Mouse (Mus musculus) erythroblast, adult 5-6 weeks (primary cell): Measurements from ENCODE around the gene Slc7a1. TPM values are rescaled to one million over a fixed set of nuclear protein-coding genes. Genes with fewer than 3 reads are reported as not detected.
"Not testable (repeated sequence)": the region's sequence is repeated elsewhere in the genome, so short reads cannot be mapped to it uniquely, and the experiment has no call there.

Source experiments
- ATAC-seq: replicated peaks from 2 replicates; pipeline ENCODE4 v1.8.0; 2016; ENCODE audit warnings: moderate number of reproducible peaks, mild to moderate bottlenecking, moderate TSS enrichment, inconsistent platforms; ENCODE audit not compliant: poor library complexity, low FRiP score, severe bottlenecking
- total RNA-seq, 2 experiments: library from RNA; stranded (forward) in 1 of 2; stranded (reverse) in 1 of 2; fragments of 150-400 nt in 1 of 2; fragments of 200-764, 138-1000 nt in 1 of 2; gene quantifications; 2 replicates each; pipeline versions ENCODE4 v1.2.3 to v1.2.4; 2015 to 2017; ENCODE audit warnings: low replicate concordance in 2 of 2

Gene Slc7a1
- total RNA-seq, 2 experiments from 2014 or later = 12.1 to 17.8 TPM

DNA sequence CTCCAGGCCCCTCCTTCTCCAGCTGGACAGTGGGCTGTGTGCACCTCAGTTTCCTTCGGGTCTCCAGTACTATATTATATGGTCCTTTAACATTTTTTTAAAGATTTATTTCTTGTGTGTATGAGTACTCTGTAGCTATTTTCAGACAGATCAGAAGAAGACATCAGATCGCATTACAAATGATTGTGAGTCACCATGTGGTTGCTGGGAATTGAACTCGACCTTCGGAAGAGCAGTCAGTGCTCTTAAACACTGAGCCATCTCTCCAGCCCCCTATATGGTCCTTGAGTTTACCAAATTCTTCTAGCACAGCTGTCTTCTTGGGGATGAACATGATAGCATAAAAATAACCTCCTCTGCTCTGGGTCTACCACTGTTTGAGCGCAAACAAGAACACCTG lies 60.6 kb downstream of the Slc7a1 start:
- ATAC-seq = no peak

DNA sequence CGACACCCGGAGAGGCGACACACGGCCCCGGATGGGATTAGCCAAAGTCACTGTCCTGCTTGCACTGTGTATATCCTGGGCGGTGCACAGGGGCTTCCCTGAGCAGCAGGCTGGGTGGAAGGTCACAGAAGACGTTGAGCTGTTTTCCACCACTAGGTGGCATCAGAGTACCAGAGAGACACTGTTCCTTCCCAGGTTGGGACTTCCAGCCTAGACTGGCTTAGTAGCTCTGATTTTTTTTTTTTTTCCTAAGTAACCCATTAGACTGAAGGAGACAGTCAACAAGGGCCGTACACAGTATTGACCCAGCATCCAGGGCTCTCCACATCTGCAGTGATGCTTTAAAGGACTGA lies 67.1 kb downstream of the Slc7a1 start:
- ATAC-seq = peak; percentile 74

DNA sequence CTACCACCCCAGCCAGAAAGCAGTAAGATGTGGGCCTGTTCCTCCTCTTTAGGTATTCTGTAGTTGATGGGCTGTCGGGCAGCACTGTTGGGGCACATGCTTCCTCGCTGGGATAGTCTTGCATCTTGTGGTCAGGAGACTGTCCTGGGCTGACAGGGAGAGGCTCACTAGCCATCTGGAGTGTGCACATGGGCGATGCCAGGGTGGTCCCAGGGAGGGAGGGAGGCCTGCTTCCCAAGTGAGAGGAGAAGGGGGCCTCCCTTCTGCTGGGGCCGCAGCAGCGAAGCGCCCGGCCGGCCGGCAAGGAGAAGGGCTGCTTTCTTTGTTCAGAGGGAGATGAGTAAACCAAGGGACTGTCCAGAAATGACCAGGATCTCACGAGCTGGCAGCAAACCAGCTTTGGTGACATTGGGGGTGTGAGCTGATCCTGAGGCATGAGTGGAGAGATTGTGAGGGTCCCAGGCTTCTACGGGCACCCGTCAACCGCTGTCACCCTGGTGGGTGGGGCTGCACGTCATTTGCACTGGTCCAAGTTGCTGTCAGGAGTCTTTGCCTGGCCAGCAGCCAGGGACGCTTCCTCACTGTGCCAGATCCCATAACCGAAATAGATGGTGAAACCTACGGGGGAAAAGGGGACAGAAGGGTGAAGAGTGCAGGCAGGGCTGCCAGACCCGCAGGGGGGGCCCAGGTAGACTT lies 67.6 kb downstream of the Slc7a1 start:
- 0 out of 2 replicates have a peak, but pooled peaks have one; percentile 18 for ATAC-seq

DNA sequence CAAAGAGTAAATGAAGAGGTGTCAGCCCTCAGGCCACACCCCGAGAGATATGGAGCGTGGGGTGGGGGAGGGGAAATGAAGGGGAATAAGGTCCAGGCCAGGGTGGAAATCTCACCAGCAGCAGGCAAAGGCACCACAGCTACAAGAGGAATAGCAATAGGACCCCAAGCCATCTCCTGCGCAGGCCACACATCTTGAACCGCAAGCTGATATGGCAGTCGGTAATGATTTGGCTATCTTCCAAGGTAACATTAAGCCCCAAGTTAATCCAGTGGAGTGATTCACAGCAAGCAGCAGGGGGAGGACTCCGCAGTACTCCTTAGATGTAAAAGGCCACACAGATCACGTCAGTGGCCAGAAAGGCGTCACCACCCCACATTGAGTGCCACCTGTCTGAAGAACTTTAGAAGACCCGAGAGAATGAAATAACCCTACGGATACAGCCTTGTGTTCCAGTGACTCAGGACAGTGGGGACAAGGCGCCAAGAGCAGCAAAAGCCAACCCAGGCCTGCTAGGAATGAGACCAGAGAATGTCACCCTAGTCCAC lies 68.4 kb downstream of the Slc7a1 start:
- ATAC-seq = no peak

DNA sequence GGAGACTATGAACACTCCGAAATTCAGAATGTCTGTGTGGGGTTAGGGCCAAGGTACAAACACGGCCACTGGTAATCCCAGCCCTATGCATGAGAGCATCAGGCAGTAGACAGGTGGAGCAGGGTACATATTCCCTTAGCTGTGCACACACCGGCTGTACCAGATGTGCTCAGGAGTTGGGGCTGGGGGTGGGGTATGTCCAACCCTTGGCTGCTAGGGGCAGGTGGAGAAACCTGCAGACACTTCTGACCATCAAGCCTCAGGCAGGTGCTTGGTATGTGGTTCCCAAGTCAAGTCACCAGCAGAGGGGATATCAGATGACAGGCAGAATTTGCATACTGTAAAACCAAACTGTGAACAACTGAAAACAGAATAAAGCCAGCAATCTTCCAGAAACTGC lies 70.7 kb downstream of the Slc7a1 start:
- ATAC-seq = no peak

DNA sequence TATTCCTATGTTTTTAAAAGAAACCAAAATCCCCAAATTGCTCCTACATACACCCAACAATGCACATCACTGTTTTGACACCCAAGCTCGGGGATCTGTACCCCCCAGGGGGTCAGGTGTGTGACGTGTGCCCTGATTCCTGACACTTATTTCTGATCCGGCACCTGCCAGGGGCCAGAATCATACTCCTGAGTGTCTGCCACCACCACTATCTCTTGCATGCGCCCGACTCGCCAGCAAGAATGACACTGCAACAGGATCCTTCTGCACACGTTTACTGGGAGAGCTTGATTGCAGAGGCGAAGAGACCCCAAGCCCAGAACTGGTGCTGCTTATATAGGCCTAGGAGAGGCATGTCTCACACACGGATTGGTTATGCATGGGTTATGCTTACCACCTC lies 73.4 kb downstream of the Slc7a1 start:
- not testable (repeated sequence) for ATAC-seq

DNA sequence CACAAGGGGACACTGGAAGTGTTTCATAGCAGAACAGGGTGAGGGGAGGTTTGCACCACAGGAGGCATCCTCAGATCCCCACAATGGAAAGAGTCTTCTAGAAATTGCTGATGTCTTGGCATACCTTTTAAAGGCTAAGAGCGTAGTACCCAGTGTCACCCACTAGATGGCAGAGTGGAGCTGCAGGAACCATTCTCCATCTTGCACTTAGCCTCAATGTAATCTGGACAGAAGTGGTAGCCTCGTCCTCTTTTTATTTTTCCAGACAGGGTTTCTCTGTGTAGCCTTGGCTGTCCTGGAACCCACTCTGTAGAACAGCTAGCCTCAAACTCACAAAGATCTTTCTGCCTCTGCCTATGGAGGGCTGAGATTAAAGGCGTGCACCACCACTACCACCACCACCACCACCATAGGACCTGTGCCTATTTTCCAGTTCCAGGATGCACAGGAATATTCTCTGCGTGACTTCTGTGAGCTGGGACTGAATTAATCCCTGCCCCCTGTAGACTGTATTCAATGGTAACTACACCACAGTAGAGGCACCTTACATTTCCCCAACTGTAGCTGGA lies 74.3 kb downstream of the Slc7a1 start:
- ATAC-seq = peak; percentile 85

DNA sequence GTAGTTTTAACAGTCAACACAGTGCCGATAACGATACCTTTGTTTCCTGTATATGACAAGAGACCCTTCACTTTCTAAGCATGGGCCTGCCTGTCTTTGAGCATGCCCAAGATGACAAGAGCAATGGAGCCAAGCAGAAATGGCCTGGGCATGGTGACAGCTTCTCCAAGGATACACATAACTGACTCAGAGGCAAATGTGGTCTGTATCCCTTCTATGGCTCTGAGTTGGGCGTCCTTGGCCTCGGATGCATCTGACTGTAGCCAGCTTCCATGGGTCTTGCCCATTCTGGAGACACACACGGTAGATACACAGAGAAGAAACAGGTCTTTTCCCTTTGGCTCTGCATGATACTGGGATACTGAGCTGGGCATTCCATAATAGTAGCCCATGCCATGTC lies 84.8 kb downstream of the Slc7a1 start:
- ATAC-seq = no peak

DNA sequence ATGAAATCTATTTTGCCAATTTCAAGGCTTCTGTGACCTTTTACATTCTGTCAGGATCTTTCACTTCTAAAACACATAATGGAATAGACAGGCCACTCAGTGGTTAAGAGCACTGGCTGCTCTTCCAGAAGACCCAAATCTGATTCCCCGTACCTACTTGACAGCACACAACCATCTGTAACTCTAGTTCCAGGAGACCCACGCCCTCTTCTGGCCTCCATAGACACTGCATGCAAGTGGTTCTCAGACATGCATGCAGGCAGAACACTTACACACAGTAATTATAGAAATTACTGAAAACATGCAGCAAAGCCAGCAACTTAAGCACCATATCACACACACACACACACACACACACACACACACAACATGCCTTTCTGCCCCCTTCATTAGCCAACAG lies 87.3 kb downstream of the Slc7a1 start:
- ATAC-seq = no peak

DNA sequence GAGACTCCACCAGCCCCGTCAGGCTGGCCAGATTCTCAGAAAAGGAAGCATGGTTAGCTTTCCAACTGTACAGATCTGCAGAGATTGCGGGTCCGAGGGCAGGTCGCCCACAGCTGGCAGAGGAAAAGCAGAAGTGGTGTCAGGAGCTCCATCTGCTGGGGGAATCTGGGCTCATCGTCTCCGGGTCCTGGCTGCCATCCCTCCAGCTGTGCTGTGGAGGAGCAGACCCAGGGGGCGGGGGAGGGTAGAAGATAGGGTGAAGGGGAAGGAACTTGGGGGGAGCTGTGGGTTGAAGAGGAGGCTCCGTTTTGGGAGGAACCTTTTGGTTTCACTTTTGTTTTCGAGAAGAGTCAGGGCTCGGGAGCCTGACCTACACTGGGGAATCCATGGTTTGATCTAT lies 88.9 kb downstream of the Slc7a1 start:
- no peak; the same call in 1 of the 2 replicates for ATAC-seq

DNA sequence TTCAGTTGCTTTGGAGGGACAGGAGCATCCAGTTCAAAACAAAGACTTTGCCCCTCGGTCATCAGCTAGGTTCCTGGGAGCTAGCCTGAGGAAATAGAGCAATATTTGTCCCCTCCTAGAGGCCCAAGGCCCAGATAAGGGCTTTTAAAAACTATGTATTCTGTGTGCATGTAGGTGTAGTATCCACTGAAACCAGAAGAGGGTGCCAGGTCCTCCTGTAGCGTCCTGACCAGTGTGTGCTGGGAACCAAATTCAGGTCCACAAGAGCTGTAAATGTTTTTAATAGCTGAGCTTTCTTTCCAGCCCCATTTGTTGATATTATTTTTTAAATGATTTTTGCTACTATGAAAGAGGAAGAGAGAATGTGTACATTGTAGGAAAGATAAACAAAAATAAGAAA lies 95.6 kb downstream of the Slc7a1 start:
- no peak for ATAC-seq

DNA sequence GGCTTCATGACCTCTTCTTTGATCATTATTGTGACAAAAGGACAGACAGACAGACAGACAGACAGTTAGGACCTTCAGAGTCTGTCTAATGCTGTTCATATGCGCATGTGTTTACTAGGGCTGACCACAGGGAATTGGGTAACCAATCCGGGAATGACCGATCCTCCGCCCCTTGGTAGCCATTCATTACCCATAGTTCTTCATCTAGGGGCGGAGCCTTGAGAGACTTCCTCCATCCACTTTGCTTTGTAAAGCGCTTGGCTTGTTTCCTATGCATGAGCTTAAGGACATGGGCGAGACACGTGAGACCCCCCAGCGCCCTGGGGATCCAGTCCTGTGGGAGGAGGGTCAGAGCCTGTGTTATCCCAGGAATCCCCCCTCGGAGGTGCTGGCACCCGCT lies 96.7 kb downstream of the Slc7a1 start:
- ATAC-seq = no peak

DNA sequence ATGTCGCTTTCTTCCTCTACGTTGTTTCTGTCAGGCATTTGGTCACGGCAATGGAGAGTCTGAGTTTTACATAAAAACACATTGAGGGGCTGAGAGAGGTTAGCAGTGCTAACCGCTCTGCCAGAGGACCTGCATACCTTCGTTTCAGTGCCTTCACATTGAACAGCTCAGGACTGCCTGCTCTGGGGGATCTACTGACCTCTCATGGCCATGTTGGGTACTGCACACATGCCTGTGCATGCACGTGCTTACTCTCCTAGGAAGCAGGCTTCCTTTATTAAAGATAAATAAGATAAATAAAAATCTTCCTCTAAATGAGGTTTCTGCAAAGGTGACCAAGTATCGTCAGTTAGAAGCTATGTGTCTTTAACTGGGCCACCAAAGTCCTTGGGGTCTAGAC lies 106.4 kb downstream of the Slc7a1 start:
- no peak for ATAC-seq

DNA sequence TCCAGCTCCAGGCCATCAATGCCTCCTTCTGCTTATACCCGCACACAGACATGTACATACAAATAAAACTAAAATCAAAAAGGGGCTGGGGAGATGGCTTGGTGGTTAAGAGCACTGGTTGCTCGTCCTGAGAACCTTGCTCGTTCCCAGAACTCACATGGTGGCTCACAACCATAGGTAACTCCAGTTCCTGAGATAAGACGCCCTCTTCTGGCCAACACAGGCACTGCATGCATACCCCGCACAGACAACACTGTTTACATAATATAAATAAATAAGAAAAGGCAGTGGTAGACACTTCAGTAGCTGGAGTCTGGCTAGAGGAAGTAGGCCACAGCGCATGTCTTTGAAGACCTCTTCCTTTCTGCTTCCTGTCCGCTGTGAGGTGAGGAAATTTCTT lies 106.8 kb downstream of the Slc7a1 start:
- ATAC-seq = no peak

DNA sequence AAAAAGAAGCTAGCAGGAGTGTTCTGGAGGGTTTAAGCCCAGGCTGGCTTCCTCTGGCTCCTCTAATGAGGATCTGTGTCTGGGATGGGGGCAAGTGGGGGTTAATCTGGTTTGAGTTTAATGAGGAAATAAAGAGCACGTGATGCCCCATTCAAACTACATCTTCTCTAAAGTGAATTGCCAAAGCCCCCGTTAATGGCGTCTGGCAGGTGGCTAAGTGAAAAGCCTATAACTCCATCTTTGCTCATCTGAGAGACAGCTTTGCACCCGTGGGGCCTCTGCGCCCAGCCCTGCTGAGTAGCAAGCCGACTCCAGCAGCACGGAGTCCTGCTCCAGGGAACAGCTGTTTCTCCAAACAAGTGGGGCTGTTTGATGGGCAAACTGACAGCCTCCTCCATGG lies 109.8 kb downstream of the Slc7a1 start:
- ATAC-seq = no peak

DNA sequence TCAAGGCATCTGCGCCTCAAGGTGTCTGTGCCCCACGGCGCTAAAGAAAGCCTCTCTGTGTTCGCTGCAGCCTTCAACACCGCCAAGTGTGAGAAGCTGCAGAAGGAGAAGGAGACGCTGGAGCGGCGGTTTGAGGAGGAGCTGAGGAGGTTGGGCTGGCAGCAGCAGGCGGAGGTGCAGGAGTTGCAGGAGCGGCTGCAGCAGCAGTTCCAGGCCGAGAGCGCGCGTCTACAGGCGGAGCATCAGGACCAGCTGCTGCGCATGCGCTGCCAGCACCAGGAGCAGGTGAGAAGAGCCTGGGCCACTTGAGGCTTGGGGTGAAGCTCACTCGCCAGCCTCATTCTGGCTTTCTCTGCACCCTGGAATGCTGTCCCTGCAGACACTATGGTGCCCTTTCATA lies 110.9 kb downstream of the Slc7a1 start:
- ATAC-seq = no peak

DNA sequence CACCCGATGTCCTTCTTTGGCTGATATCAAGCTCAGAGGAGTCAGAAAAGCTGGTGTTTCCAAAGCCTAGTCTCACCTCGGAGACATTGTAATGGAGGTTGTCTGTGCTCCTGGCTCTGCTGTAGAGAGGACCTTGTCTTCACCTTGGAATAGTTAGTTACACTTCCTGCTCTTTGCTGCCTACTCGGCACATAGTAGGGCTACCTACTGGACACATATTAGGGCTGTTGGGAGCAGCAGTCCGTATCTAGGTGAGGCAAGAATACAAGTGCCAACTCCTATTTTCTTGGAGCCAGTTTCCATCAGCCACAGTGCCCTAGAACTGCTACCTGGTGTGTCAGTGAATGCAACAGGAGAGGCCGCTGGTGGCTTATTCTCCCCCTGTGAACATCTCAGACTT lies 112.2 kb downstream of the Slc7a1 start:
- no peak for ATAC-seq

DNA sequence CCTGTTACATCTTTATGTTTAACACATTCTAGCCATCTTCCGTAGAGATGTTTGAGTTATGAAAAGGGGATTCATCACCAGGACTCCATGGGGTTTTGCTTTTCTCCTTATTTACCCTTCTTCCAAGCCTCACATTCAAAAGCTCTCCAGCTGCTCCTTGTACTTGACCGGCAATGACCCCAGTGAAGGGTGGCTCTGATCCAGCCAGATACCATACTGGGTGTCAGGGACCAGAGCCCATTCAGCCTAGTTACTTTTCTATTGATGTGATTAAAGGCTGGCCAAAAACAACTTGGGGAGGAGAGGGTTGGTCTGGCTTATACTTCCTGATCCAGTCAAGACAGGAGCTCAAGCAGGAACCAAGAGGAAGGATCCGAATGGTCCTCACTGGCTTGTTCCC lies 116.1 kb downstream of the Slc7a1 start:
- no peak for ATAC-seq

DNA sequence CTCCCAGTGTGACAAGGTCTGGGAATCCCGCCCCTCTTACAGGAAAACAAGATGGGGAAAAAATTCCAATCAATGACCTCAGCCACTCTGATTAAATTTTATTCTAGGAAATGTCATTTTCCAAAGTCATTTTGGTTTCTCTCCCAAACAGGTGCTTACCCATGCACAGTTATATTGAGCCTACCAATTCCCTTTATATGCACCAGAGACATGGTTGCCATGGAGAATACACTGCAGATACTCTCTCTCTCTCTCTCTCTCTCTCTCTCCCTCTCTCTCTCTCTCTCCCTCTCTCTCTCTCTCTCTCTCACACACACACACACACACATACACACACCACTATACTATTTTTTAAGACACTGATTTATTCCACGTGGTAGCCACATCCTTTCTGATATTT lies 116.5 kb downstream of the Slc7a1 start:
- ATAC-seq = no peak

DNA sequence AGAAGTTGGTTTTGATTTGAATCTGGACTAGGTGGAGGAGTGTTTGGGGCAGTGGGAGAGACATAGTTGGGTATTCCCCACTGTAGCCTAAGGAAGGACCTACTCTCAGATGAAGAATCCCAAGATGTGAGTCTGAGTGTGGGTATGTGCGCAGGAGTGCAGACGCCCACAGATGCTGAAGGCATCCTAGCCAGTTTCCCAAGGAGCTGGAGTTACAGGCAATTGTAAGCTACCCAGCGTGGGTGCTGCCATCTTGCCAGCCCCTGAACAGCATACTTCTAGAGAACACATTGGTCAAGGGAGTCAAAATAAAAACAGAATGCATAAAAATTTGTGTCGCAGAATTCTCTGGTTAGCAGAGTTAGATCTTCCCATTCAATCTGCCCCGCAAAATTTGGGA lies 117.1 kb downstream of the Slc7a1 start:
- no peak for ATAC-seq

DNA sequence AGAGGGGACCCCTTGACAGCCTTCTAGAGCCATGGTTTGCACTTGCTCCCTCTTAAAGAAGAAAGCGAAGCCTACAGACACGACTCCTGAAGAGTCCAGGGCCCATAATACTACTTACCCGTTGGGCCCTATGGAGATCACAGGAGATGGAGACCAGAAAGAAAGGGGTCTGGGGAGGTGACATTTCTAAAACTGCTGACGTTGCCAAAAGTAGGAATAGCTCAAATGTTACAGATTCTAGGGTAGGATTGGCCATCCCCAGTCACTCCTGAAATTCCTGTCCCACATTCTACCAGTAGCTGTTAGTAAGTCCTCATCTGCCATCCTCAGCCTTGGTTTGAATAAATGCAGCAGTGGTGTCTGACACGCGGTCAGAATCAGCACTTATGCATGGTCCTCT lies 117.6 kb downstream of the Slc7a1 start:
- ATAC-seq = no peak

DNA sequence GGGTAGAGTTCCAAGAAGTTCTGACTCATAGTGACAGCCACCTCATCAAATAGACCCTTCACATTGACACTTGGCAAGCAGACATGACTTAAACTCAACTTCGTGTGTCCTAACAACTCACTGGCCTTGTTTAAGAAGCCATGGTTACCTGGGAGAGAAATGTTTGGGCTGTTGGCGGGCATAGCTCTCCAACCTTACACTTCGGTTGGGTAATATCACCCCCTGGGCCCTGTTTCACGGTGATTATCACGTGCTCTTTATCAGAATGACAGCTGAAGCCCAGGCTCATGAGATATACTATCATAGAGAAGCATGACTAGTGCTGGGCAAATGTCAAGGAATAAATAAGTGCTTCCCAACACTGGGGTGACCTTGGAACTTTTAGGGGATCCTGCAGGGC lies 119.4 kb downstream of the Slc7a1 start:
- ATAC-seq = no peak
